Mouse (Mus musculus) C2C12 (cell line): ENCODE measurements at regions not wholly inside any gene's neighbourhood (a gene's known extent, or its start where the extent isn't known, plus 50 kb on each side); places are given as distances from the start of the nearest gene placed in this dataset.

ENCODE experiments used
- CTCF ChIP-seq: IDR thresholded peaks from one replicate; pipeline ENCODE4 v1.5.1; 2011; ENCODE audit not compliant: control insufficient read depth, insufficient read depth, insufficient read length
- FOSL1 ChIP-seq: IDR thresholded peaks from one replicate; pipeline ENCODE4 v1.8.0; 2011; ENCODE audit warnings: mild to moderate bottlenecking, low read length; ENCODE audit not compliant: poor library complexity, insufficient read depth, severe bottlenecking
- MAX ChIP-seq: IDR thresholded peaks from one replicate; pipeline ENCODE4 v1.6.1; 2011; ENCODE audit warnings: mild to moderate bottlenecking, control low read depth
- MYOD1 ChIP-seq: IDR thresholded peaks from one replicate; pipeline ENCODE4 v1.6.1; 2011; ENCODE audit warnings: low read depth; ENCODE audit not compliant: control insufficient read depth, insufficient read length
- MYOG ChIP-seq: IDR thresholded peaks from one replicate; pipeline ENCODE4 v1.6.1; 2011; ENCODE audit not compliant: control insufficient read depth, insufficient read length; ENCODE audit errors: extremely low read depth

DNA sequence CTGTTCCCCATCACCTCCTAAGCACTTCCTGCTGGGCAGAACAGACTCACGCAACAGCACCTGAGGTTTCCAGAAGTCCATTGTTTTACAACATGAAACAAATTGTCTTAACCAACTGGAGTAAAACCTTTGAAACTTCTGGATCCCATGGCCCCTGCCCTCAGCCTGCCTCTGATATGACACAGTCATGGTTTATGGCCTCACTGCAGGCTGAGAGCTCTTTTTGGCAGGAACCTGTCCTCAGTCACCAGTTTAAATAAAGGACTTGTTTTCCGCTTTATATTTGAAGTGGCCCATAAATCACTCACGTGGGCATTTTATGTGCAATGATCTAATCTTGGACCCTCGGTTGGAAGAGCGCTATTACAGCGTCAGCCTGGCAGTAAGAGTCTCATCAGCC is 388.5 kb upstream of the Atp11b start:
- no peak for TF ChIP-seq MAX
- no peak for TF ChIP-seq CTCF
- TF ChIP-seq FOSL1 = no peak
- no peak for TF ChIP-seq MYOG
- TF ChIP-seq MYOD1 = no peak
